Mouse (Mus musculus) layer of hippocampus, postnatal 14 days (tissue): ENCODE data around the gene Egflam. TPM values are rescaled to one million over a fixed set of nuclear protein-coding genes. Genes with fewer than 3 reads are reported as not detected.

Source experiments
- DNase-seq, 2 experiments: peaks; one replicate each; pipeline ENCODE4 v3.0.0; 2021 to 2022; ENCODE audit warnings: low spot score in 2 of 2, mixed read lengths in 1 of 2
- long read RNA-seq, 2 experiments: library from polyadenylated mRNA; stranded (forward); transcript quantifications; one replicate each; pipeline ENCODE4 v2.0.0; 2021
- total RNA-seq, 2 experiments: library from RNA; stranded (reverse); gene quantifications; 2 replicates each; pipeline ENCODE4 v1.2.3; 2021

The Egflam gene
- 1 to 10 TPM; 4.6 to 6.5 TPM for total RNA-seq
- long read RNA-seq, experiment 1, full-length matches to known transcripts: 4 of 5 reads
- long read RNA-seq, experiment 1, partial matches to known transcripts: 0 of 5 reads
- long read RNA-seq, experiment 1, other reads (novel, unspliced or antisense): 1 of 5 reads
- long read RNA-seq, experiment 2, full-length matches to known transcripts: 4 of 8 reads
- long read RNA-seq, experiment 2, partial matches to known transcripts: 1 of 8 reads
- long read RNA-seq, experiment 2, other reads (novel, unspliced or antisense): 3 of 8 reads

- DNase-seq: no peak
Measured at GRCm38 (mm10) chr15:7397818-7398608, at the start of gene Egflam. Gene Egflam (minus strand): TSS chr15:7398395.

GRCm38 (mm10) chr15:7443396-7444315 lies 45.5 kb upstream of the Egflam start:
- DNase-seq: peak; percentile 10 to 40

- no peak for DNase-seq
Measured at GRCm38 (mm10) chr15:7442148-7443100, 44.2 kb upstream of the Egflam start.

GRCm38 (mm10) chr15:7424282-7424681 lies 26.1 kb upstream of the Egflam start:
- DNase-seq: no peak

- DNase-seq: no peak
Measured at GRCm38 (mm10) chr15:7404521-7404920, 6.3 kb upstream of the Egflam start.

- DNase-seq: no peak
Measured at GRCm38 (mm10) chr15:7398609-7399540, 680 bp upstream of the Egflam start.

GRCm38 (mm10) chr15:7397446-7397817 lies 763 bp downstream of the Egflam start:
- DNase-seq: no peak

- DNase-seq: no peak
Measured at GRCm38 (mm10) chr15:7383349-7383748, 14.8 kb downstream of the Egflam start.

GRCm38 (mm10) chr15:7382457-7382856 lies 15.7 kb downstream of the Egflam start:
- DNase-seq: no peak

- DNase-seq: no peak
Measured at GRCm38 (mm10) chr15:7352635-7353051, 45.6 kb downstream of the Egflam start.

GRCm38 (mm10) chr15:7340703-7341309 lies 57.4 kb downstream of the Egflam start:
- no peak for DNase-seq

- DNase-seq: no peak
Measured at GRCm38 (mm10) chr15:7334517-7335298, 63.5 kb downstream of the Egflam start.

GRCm38 (mm10) chr15:7332875-7333274 lies 65.3 kb downstream of the Egflam start:
- no peak for DNase-seq

- peak in 1 of 2 experiments; percentile 10 for DNase-seq
Measured at GRCm38 (mm10) chr15:7322599-7323311, 75.4 kb downstream of the Egflam start.

- DNase-seq: no peak
Measured at GRCm38 (mm10) chr15:7320901-7321300, 77.3 kb downstream of the Egflam start.

- no peak for DNase-seq
Measured at GRCm38 (mm10) chr15:7315539-7315938, 82.7 kb downstream of the Egflam start.

- DNase-seq: no peak
Measured at GRCm38 (mm10) chr15:7308711-7309110, 89.5 kb downstream of the Egflam start.
